Mouse (Mus musculus): ENCODE measurements around the gene Rpl14.

The Rpl14 gene

DNA sequence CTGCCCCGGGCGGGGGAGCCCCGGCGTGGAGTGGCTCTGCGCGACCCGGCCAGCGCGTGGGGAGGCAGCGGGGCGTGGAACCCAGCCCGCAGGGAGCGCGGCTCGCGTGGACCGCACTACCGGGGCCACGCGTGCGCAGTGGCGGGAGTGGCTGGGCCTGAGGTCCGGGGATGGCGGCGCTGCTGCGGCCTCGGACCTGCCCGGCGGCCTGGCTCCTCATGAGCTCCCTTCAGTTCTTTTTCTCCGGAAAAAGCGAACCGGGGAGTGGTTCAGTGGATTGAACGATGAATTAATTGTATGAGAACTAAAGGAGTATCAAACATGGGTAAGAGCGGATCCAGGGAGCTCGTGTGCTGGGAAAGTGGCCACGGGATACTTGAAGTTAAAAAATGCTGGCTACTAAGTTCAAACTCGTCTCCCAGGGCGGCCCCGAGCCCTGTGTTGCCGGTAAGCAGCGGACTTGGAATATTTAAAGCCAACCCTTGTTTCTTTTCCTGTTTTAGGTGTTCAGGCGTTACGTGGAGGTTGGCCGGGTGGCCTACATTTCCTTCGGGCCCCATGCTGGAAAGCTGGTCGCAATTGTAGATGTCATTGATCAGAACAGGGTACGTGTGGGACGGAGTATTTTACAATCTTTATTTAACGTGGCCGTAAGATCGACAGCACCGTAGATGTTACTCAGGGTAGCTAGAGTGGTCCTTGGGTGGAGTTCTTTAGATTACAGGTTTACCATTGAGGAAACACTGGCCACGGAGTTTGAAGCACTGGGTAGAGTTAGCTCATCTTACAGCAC lies 545 bp downstream of the Rpl14 start:
- in situ Hi-C loops (cut with MboI, MseI), result no loop called here

DNA sequence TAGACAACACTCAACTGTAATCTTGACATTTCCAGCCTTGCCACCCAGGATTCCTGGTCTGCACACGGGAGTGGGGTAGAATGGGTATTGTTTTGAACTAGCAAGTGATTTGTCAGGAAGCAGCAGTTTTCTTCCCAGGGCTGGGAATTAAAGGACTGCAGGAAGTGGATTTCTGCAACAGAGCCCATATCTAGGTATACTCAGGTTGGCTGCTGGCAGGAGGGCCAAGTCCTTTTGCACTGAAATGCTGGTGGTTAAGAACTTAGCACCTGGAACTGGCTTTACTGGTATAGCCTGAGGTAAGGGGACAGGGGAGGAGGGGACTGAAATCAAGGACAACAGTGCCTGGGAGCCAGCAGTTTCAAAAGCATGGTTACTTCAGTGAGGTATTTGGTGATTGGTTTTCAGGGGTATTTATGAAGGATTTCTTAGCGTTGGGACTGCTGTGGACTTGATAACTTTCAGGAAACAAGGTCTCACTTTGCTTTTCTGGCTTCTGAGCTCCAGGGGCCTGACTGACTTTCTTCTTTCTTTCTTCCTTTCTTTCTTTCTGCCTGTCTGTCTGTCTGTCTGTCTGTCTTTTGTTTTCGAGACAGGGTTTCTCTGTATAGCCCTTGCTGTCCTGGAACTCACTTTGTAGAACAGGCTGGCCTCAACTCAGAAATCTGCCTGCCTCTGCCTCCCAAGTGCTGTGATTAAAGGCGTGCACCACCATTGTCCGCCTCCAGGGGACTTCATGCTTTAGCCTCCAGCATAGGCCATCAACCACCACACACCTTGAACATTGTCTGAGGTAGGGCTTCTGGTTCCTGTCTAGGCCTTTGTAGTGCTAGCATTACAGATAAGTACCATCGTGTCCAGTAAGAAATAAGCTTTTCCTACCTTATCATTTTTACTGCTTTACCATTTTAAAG lies 4.8 kb downstream of the Rpl14 start:
- in situ Hi-C loops (cut with MboI, MseI), result loop anchor here (5.0 kb wide), 1 partner anchor 361 kb away; no protein-coding TSS in a partner anchor

DNA sequence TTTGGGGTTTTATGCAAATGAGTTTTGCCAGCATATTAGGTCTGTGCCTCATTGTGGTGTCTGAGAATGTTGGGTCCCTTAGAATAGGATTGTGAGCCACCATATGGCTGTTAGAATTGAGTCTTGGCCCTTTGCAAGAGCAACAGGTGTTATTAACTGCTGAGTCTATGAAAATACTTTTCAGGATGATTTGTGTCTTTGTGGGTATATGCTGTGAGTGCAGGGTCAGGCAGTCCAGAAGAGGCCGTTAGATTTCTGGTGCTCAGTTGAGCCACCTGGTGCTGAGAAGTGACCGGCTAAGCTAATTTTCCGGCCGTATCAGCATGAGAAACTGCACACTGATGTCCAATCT lies 5.4 kb downstream of the Rpl14 start:
- in situ Hi-C loops (cut with MboI, MseI), result loop anchor here (5.0 kb wide), 1 partner anchor 361 kb away; no protein-coding TSS in a partner anchor

DNA sequence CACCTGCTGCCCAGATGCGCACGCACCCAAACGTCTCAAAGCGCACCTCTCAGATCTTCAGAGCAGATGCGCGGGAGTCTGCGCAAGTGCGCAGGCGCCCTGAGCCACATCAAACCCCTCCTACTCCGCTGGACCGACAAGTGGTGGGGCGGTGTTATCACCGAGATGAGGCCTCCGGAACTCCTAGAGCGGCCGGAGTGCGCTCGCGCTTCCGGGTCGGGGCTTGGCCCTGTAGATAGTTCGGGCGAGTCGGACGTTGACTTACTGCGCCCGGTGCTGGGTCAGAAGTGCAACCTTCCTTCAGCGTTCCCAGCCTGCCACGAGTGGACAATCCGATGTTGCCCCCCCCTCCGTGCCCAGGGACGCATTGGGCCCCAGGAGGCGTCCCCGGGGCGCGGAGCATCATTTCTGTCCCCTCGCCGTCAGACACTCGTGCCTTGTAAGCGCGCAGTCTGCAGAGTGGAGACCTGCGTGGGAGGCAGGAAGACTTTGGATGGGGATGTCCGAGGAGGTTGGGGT lies 5.9 kb downstream of the Rpl14 start:
- in situ Hi-C loops (cut with MboI, MseI), result loop anchor here (5.0 kb wide), 1 partner anchor 360 kb away; no protein-coding TSS in a partner anchor

DNA sequence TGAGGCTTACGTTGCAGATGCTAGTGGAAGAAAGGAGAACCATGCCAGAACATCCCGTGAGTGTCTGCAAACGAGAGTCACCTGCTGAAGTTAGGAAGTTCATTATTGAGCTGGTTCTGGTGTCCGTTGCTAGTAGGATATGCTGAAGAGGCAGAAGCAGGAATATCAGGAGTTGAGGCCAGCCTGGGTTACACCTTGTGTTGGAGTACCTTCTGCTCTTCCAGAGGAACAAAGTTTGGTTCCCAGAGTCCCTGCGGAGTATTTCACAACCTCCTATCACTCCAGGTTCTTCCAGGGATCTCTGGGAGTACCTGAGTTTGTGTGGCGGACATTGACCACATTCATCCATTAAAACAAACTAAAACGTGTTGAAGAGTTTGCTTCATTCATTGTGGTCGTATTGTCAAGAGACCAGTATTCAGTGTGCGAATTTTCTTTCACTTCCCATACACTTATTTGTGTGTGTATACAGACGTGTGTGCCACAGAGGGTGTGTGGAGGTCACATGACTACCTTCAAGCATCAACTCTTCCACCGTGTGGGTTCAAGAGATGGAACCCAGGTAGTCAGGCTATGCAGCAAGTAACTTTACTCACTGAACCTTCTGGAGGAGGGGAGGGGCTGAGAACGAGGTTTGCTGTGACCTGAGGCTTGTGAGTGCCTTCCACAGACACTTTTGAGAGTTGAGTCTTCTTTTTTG lies 6.6 kb downstream of the Rpl14 start:
- in situ Hi-C loops (cut with MboI, MseI), result loop anchor here (5.0 kb wide), 1 partner anchor 359 kb away; no protein-coding TSS in a partner anchor

DNA sequence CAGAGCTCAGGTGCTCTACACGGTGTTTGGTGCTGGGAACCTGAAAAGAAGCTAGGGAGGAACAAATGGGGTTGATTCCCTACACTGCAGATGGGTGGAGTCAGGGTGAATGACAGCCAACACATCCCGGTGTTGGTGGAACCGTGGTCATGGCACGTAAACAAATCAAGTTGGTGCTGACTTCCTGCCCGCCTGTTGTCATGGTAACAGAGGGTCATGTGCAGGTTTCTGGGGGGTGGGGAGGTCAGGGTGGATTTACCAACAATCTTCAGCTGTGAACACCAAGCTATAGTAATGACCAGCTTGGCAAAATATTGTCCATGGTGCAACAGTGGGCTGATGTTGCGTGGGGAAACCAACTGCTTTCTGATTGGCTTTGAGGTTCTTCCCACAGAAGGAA lies 7.5 kb downstream of the Rpl14 start:
- in situ Hi-C loops (cut with MboI, MseI), result loop anchor here (5.0 kb wide), 1 partner anchor 359 kb away; no protein-coding TSS in a partner anchor

DNA sequence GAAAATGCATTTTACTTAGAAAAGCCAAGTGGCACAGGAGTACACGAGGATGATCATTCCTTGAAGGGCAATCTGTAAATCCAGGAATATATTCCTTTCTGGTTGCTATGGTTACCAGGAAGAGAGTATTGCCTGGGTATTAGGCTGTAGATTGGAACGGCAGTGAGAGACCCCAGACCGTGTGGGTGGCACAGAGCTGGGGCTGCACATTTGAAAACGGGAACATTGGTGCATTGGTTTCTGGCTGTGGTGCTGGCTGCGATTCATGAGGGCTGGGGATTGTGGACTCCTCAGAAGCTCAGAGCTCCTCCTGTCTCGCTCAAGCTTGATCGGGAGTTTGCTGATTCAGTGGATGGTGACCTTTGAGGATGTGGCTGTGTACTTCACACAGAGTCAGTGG lies 8.6 kb downstream of the Rpl14 start:
- in situ Hi-C loops (cut with MboI, MseI), result loop anchor here (5.0 kb wide), 1 partner anchor 357 kb away; no protein-coding TSS in a partner anchor

DNA sequence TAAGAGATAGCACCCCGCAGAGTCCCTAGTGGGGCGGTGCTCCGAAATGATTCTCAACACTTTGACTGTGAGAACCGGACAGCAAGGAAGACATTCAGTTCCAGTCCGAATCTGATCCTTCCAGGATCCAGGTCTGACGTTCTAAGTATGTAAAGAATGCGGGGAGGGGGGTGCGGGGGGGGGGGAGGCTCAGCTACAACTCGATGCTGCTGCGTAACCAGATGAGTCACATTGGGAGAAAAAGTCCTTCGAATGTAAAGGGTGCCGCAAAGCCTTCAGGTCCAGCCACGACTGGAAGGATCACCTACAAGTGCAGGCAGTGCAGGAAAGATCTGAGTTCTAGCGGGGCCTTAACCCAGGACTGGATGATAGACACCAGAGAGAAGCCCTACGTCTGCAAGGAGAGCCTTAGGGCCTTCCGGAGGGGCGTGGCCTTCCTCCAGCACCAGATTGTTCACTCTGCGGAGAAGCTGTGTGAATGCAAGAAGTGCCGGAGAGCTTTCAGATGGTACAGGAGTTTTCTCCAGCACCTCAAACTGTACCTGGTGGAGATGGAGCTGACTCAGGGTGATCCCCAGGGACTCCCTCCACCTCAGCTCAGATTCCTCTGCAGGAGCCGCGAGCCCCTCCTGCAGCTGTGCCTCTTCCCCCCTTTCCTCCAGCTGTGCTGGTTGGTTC lies 10.8 kb downstream of the Rpl14 start:
- in situ Hi-C loops (cut with MboI, MseI), result no loop called here

DNA sequence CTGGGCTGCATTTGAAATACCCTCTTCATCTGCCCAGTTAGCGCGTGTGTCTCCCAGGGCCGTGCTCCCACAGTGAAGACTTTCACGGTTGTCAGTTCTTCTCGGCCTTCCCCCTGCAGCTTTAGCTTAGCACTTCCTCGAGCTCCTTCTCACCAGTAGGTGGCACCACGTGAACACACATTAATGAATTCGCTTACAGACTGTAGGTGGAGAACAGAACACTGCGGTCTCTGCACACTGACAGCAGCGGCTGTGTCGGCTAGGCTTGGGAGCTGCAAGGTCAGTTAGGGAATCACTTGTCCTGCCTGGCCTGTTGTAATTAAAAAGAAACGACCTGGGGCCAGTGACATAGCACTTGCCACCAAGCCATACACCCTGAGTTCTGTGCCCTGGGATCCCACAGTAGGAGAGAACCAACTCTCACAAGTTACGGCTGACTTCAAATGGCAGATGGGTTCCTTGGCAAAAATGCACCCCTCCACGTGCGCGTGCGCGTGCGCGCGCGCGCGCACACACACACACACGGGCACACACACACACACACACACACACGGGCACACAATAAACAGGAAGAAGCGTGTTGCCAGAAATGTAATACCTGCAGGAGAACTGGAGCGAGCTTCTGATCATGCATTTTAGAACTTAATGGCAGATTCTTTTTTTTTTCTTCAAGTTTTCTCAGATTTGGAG lies 11.5 kb downstream of the Rpl14 start:
- in situ Hi-C loops (cut with MboI, MseI), result no loop called here

DNA sequence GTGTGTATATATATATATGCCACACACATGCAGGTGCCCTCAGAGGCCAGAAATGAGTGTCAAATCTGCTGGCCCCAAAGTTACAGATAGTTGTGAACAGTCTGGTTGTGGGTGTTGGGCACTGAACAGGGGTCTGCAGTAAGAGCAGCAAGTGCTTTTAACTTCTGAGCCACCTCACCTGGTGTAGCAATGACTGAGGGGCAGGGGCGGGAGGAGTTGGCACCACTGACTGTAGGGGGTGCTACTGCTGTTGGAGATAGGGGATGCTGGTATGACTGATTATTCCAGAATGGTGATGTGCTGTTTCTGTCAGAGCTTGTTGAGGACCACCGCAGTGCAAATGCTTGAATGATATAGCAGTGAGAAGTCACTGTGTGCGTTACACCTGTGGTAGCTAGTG lies 12.1 kb downstream of the Rpl14 start:
- in situ Hi-C loops (cut with MboI, MseI), result no loop called here

DNA sequence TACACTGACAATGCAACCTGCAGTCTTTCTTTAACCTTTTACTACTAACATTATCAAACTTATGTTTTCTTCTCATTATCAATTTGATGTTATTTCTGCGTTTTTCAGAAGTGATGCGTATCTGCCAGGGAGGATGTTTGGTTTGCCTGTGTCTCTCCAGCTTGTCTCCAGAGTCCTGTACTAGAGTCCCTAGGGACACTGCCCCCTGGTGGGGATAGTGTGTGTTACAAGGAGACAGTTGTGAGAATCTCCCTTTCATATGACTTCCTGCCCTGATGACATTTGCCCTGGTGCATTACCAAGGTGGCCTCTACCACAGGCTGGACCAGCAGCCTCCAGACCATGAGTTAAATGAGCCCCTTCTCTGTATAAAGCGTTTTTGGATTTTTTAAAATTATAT lies 15.3 kb downstream of the Rpl14 start:
- in situ Hi-C loops (cut with MboI, MseI), result loop anchor here (5.0 kb wide), 1 partner anchor 84 kb away; no protein-coding TSS in a partner anchor

DNA sequence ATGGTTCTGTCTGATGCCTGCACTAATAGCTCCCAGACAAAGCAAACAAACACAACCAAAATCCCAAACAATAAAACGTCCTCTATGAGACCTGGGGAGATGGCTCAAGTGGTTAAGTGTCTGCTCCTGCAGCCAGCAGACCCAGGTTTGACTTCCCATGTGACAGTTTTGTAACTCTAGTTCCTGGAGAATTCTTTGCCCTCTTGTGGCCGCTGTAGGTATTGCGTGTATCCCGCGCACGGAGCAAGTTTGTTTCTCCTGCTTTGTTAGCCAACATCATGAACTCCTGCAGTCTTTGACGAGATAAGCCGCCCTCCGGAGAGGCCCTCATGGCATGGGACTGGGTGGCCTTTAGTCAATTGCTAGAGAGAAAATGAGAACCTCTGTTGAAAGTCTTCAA lies 20.2 kb downstream of the Rpl14 start:
- in situ Hi-C loops (cut with MboI, MseI), result no loop called here

DNA sequence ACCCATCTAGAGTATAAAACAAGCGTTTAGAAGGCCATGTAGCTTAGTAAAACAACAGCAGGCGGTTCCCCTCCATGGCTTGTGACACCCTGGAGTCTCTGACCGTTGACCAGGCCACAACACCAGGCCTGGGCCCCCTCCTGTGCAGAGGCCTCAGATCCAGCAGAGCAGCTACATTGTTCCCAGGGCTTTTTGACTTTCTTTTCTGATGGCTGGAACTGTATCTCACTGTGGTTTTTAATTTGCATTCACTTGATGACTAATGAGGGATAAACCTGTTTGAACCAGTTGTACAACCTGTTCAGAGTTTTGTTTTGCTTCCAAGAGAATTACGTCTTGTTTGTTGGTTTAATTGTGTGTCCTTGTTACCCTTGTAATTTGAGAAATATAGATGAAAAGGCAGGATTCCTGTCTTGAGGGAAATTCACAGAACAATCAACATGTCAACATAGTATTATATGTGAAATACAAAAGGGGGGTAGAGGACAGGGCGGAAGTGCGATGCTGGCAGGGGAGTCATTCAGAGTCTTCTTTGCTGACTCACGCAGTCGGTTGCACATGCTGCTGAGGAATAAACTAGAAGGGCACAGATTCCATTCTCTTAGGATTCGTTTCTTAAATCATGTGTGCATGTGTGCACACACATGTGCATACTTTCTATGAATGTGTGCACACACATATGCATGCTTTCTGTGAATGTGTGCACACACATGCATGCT lies 22.3 kb downstream of the Rpl14 start:
- in situ Hi-C loops (cut with MboI, MseI), result no loop called here

DNA sequence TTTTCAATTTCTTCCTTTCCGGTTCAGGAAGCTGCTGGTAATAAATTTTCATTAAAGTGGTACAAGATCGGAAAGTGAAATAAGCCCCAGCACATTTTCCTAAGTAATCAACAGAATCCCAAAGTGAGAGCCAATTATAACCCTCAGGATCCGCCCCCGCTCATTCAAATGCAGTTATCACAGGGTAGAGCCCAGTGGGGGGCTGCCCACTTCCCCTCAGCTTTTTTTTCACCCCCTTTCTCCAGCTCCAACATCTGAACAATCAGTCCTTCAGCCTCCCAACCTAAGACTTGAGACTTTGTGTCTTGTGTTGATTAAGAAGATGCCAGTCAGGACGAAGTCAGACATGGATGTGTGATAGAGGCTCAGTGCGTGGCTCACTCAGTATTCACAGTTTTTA lies 23.6 kb downstream of the Rpl14 start:
- in situ Hi-C loops (cut with MboI, MseI), result no loop called here

DNA sequence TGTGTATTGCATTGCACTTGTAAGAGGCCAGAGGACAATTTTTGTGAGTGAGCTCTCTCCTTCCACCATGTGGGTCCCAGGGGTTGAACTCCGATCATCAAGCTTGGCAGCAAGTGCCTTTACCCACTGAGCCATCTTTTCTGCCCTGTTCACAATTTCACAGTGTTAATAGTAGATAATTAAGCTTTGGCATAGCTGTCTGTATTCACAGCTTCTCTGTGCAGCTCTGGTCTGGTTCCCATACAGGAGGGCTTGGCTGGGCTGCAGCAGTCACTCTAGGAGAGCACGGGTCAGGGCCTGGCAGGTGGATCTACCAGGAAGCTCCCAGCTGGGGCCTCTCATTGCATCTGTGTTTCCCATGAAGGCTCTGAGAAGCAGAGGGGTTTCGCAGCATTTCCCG lies 24.1 kb downstream of the Rpl14 start:
- in situ Hi-C loops (cut with MboI, MseI), result no loop called here

DNA sequence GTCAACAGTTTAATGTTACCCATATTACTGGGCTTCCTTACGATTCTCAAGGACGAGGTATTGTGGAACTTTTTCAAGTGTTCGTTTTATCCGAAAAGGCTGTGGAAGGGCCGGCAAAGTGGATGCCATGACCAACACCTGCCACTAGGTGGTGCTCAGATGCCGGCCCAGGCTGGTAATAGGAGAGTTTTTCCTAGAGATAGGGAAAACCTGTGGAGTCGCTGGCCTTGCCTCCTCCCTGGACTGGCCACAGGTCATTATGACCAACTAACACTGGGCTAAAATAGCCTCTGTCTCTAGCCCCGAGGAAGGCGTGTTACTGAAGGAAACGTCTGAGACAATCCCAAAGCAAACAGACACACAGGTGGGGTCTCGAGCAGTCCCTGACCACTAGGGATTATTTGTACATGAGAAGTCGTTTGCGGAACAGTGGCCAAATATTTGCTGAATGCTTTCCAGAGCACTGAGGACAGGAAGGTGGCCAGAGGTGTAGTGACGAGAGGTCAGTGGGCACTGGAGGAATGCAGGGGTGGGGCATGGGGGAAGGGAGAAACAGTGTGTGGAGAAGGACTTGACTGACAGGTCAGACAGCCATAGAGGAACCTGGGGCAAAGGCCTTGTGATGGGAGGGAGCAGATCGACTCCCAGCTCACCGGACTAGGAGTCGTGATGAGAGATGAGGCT lies 30.4 kb downstream of the Rpl14 start:
- in situ Hi-C loops (cut with MboI, MseI), result no loop called here

DNA sequence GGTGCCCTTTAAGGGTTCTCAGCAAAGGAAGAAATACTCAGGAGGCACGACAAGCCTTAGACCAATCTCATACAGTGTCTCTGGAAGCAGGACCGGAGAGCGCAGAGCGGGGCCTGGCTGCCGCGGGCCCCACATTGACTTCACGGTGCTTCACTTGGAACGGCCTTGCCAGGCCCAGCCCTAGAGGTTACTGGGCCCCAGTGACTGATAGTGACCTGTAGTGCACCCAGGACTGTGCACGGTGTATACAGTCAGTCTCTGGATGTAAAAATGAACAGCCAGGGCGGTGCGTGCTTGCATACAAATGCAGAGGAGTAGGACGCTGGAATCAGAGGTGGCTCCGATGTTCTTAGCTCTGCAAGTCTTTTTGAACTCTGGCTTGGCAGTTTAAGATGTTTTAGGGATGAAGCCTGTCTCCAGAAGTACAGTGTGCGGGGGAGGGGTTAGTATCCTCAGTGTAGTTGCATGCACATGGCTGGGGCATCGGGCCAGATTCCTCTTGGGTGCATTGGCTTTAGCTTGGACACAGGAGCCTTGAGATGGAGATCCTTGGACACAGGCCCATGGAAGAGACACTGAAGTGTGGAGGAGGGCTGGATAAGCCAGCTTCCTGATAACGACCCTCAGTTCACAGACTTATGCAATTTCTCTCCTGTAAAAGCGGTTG lies 31.1 kb downstream of the Rpl14 start:
- in situ Hi-C loops (cut with MboI, MseI), result no loop called here

DNA sequence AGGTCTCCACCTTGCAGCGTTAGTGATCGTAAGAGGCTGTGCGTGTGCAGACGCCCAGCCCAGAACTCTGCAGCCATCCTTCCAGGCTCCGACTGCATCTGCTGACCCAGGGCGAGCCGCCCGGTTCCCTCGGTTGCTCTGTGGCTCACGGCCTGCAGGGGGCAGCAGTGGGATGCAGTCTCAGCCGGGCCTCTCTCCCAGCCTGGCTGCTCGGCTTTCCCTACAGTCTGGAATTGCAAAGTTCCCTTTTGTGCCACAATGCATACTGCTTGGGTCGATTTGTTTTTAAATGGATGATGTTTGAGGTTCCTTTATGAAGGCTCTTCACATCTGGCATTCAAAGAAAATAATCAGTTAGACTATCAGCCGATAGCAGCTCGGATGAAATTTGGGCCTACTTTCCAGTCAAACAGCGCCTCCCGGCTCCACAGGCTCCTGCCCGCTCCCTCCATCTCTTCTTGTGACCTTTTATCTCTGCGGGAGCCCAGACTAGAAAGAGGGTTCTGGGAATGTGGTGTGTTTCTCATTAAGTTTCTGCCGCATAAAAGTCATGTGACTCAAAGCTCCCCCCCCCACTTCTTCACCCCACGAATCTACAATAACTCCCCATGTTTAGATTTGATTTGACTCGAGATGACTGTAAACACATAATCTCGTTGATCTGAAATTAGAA lies 31.7 kb downstream of the Rpl14 start:
- in situ Hi-C loops (cut with MboI, MseI), result no loop called here

All from T-helper 2 cell (primary cell).